Mouse (Mus musculus): ENCODE data around the gene Tctn1.

DNA sequence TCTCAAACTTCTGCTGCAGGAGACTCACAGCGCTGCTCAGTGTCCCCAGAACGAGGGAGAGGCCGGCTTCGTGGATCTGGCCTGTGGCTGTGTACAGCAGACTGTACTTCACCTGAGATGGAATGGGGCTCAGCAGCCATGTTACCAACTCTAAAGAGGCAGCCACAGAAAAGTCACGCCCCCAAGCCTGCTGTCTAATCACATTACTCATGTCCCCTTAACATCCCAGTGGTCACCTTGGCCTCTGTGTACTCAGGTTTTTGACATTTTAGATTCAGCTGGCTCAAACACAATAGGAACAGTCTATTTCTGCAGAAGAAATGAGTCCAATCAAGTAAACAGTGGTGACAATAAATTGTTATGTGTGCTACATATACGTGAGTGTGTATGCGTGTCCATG, 16.3 kb downstream of the Tctn1 start:
- TF ChIP-seq POLR2A (IDR thresholded peaks at IDR 0.05; ENCODE audit: borderline replicate concordance, extremely low read depth, insufficient read depth, insufficient read length, poor library complexity, severe bottlenecking) (no peak), CTCF (IDR thresholded peaks at IDR 0.05; ENCODE audit: borderline replicate concordance, extremely low read depth, insufficient read depth, insufficient read length) (no peak)
